Mouse (Mus musculus) heart, adult 9 months (tissue): ENCODE measurements around the gene Fstl4.

Source experiments
- DNase-seq, 2 experiments: peaks; one replicate each; pipeline ENCODE4 v3.0.0; 2022; ENCODE audit warnings: low spot score in 2 of 2

The Fstl4 gene

GRCm38 (mm10) chr11:52764461-52764893, at the start of gene Fstl4:
Gene Fstl4 (plus strand): TSS chr11:52764634.
- peak in 1 of 2 experiments; percentile 2 for DNase-seq

GRCm38 (mm10) chr11:52718570-52718969, 45.9 kb upstream of the Fstl4 start:
- DNase-seq = no peak

GRCm38 (mm10) chr11:52721087-52721486, 43.3 kb upstream of the Fstl4 start:
- no peak for DNase-seq

- no peak for DNase-seq
These were observed 41.7 kb upstream of the Fstl4 start for GRCm38 (mm10) chr11:52722706-52723105.

- no peak for DNase-seq
These were observed 38.4 kb upstream of the Fstl4 start for GRCm38 (mm10) chr11:52726001-52726400.

GRCm38 (mm10) chr11:52728479-52728878, 36.0 kb upstream of the Fstl4 start:
- no peak for DNase-seq

- no peak for DNase-seq
These were observed 34.5 kb upstream of the Fstl4 start for GRCm38 (mm10) chr11:52729890-52730289.

GRCm38 (mm10) chr11:52731979-52732378, 32.5 kb upstream of the Fstl4 start:
- DNase-seq = no peak

GRCm38 (mm10) chr11:52734493-52735195, 29.8 kb upstream of the Fstl4 start:
- DNase-seq = no peak

- DNase-seq = no peak
These were observed 25.2 kb upstream of the Fstl4 start for GRCm38 (mm10) chr11:52739187-52739586.

GRCm38 (mm10) chr11:52740466-52740865, 24.0 kb upstream of the Fstl4 start:
- no peak for DNase-seq

- DNase-seq = no peak
These were observed 20.5 kb upstream of the Fstl4 start for GRCm38 (mm10) chr11:52743956-52744355.

- peak in 1 of 2 experiments; percentile 15 for DNase-seq
These were observed 19.6 kb upstream of the Fstl4 start for GRCm38 (mm10) chr11:52744593-52745450.

GRCm38 (mm10) chr11:52747206-52747605, 17.2 kb upstream of the Fstl4 start:
- no peak for DNase-seq

GRCm38 (mm10) chr11:52747766-52748456, 16.5 kb upstream of the Fstl4 start:
- no peak for DNase-seq

GRCm38 (mm10) chr11:52749988-52750387, 14.4 kb upstream of the Fstl4 start:
- DNase-seq = no peak

- no peak for DNase-seq
These were observed 11.9 kb upstream of the Fstl4 start for GRCm38 (mm10) chr11:52752524-52752923.

GRCm38 (mm10) chr11:52753261-52753660, 11.2 kb upstream of the Fstl4 start:
- DNase-seq = no peak

- no peak for DNase-seq
These were observed 2.6 kb upstream of the Fstl4 start for GRCm38 (mm10) chr11:52761800-52762199.

- no peak for DNase-seq
These were observed 652 bp downstream of the Fstl4 start for GRCm38 (mm10) chr11:52764894-52765677.

GRCm38 (mm10) chr11:52765678-52766254, 1.3 kb downstream of the Fstl4 start:
- peak in 1 of 2 experiments; percentile 6 for DNase-seq
